Mouse (Mus musculus) heart, embryonic 11.5 days (tissue): ENCODE data around the gene Szrd1. TPM values are rescaled to one million over a fixed set of nuclear protein-coding genes. Genes with fewer than 3 reads are reported as not detected.

ENCODE experiments used
- polyA plus RNA-seq: library from polyadenylated mRNA; unstranded; fragments of >200 nt; fragmentation: Nextera tagmentation; extraction: Ambion mirVana; gene quantifications from 2 replicates; pipeline ENCODE4 v1.2.1, GENCODE M21; 2014

Szrd1 gene
- polyA plus RNA-seq, 1 experiment from 2014 or later: 25.7 TPM

Other genes with a start within 250 kb of the Szrd1 start
- 3.8 and 5.9 TPM in 2 replicates for gene Padi2, start 233.4 kb downstream of the Szrd1 start, polyA plus RNA-seq
- gene Sdhb, start 178.6 kb downstream of the Szrd1 start, polyA plus RNA-seq: 760 and 778 TPM in 2 replicates
- 18.2 and 18.9 TPM in 2 replicates for gene Atp13a2, start 152.9 kb downstream of the Szrd1 start, polyA plus RNA-seq
- gene Mfap2, start 129.4 kb downstream of the Szrd1 start, polyA plus RNA-seq: 246 and 248 TPM in 2 replicates
- gene Crocc, start 79.2 kb downstream of the Szrd1 start, polyA plus RNA-seq: 4.5 and 4.7 TPM in 2 replicates
- gene Necap2, start 61.4 kb downstream of the Szrd1 start, polyA plus RNA-seq: 34.4 and 41.9 TPM in 2 replicates
- gene Spata21, start 51.4 kb downstream of the Szrd1 start, polyA plus RNA-seq: 0.64 TPM in 1 of 2 replicates, not detected in the other
- gene Fbxo42, start 8.1 kb upstream of the Szrd1 start, polyA plus RNA-seq: 18.5 and 19.3 TPM in 2 replicates
- gene Rsg1, start 74.2 kb upstream of the Szrd1 start, polyA plus RNA-seq: 2.0 and 2.4 TPM in 2 replicates
- 1.2 and 1.3 TPM in 2 replicates for gene Arhgef19, start 99.7 kb upstream of the Szrd1 start, polyA plus RNA-seq
- gene Epha2, start 161.5 kb upstream of the Szrd1 start, polyA plus RNA-seq: 3.1 and 3.6 TPM in 2 replicates
- 1.00 and 1.0 TPM in 2 replicates for gene Fam131c, start 228.4 kb upstream of the Szrd1 start, polyA plus RNA-seq